Mouse (Mus musculus) stomach, postnatal 0 days (tissue): ENCODE measurements at regions not wholly inside any gene's neighbourhood (a gene's known extent, or its start where the extent isn't known, plus 50 kb on each side); places are given as distances from the start of the nearest gene placed in this dataset.

Experiments
- ATAC-seq: fragments of 200-750 bp; cut with Nextera tagmentation; 2 replicates; pipeline ENCODE4 v1.8.0; 2017; ENCODE audit not compliant: low FRiP score, low TSS enrichment
- DNase-seq: peaks from one replicate; pipeline ENCODE4 v3.0.0-alpha.2; 2016; ENCODE audit warnings: low spot score
- H3K27ac ChIP-seq: fragments of 300-500 bp; sonication (generic); replicated peaks from 2 replicates; pipeline ENCODE4 v1.5.1; 2014; ENCODE audit warnings: mild to moderate bottlenecking, control low read depth
- H3K27me3 ChIP-seq: fragments of 300-500 bp; sonication (generic); 2 replicates; pipeline ENCODE4 v1.6.1; 2014; ENCODE audit warnings: low read length; ENCODE audit not compliant: control insufficient read depth, insufficient read depth
- H3K36me3 ChIP-seq: fragments of 300-500 bp; sonication (generic); 2 replicates; pipeline ENCODE4 v1.6.1; 2014; ENCODE audit warnings: low read length, mixed read lengths; ENCODE audit not compliant: control insufficient read depth, insufficient read depth
- H3K4me1 ChIP-seq: fragments of 300-500 bp; sonication (generic); replicated peaks from 2 replicates; pipeline ENCODE4 v1.6.1; 2014; ENCODE audit warnings: antibody characterized with exemption; ENCODE audit not compliant: control insufficient read depth, insufficient read depth
- H3K4me2 ChIP-seq: fragments of 300-500 bp; sonication (generic); replicated peaks from 2 replicates; pipeline ENCODE4 v1.6.1; 2014; ENCODE audit warnings: low read depth, mild to moderate bottlenecking, control low read depth, moderate library complexity
- H3K4me3 ChIP-seq: fragments of 300-500 bp; sonication (generic); 2 replicates; pipeline ENCODE4 v1.5.1; 2014; ENCODE audit warnings: low read depth, low read length, control low read depth
- H3K9ac ChIP-seq: fragments of 300-500 bp; sonication (generic); 2 replicates; pipeline ENCODE4 v1.6.1; 2014; ENCODE audit warnings: mild to moderate bottlenecking, low read length, control low read depth, mixed read lengths
- H3K9me3 ChIP-seq: fragments of 300-500 bp; sonication (generic); 2 replicates; pipeline ENCODE4 v1.6.1; 2016; ENCODE audit warnings: low read length; ENCODE audit not compliant: control insufficient read depth
- CTCF ChIP-seq: IDR thresholded peaks from 2 replicates; pipeline ENCODE4 v1.5.1; 2016; ENCODE audit warnings: antibody characterized with exemption, low read depth, mild to moderate bottlenecking, moderate library complexity
- EP300 ChIP-seq: optimal IDR thresholded peaks from 2 replicates; pipeline ENCODE3; 2016; ENCODE audit warnings: antibody characterized with exemption
- WGBS: fragments of 180-500 bp; shearing (Covaris S2); extraction: QIAGEN DNeasy Blood & Tissue Kit; methylation state at CpG from one replicate; pipeline ENCODE4 v1.1.7; 2014; 5-methylcytosine and 5-hydroxymethylcytosine counted together

DNA sequence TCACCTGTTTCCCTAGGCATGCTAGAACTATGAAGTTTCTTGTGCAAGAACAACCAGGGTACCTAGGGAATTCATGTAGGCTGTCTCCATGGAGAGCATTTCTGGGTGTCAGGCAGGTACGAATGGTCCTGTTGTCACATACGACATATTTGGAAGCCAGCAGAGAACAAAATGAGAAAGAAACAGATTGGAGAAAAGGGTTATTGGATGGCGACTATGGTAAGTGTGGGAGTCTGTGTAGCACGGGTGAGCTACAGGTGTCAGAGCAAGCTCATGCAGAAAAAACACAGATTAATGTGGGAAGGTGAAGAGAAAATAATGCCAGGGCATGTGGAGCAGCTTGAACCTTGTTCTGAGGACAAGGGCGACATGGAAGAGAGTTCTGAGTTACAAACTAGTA is 171.8 kb upstream of the Gcfc2 start:
- Histone ChIP-seq H3K27ac (no peak overlapping the region), H3K4me1 (no peaks in the 10 kb centered on the region), H3K4me3 (no peak overlapping the region), H3K36me3 (no peaks in the 10 kb centered on the region), H3K4me2 (no peak overlapping the region), H3K27me3 (no peaks in the 10 kb centered on the region), H3K9ac (no peak overlapping the region), H3K9me3 (no peaks in the 10 kb centered on the region)
- 80% methylated on average over 5 of the region's 5 CpGs for WGBS
- ATAC-seq (no peak), DNase-seq (no peak)
- TF ChIP-seq EP300 (no peak), CTCF (no peak)

DNA sequence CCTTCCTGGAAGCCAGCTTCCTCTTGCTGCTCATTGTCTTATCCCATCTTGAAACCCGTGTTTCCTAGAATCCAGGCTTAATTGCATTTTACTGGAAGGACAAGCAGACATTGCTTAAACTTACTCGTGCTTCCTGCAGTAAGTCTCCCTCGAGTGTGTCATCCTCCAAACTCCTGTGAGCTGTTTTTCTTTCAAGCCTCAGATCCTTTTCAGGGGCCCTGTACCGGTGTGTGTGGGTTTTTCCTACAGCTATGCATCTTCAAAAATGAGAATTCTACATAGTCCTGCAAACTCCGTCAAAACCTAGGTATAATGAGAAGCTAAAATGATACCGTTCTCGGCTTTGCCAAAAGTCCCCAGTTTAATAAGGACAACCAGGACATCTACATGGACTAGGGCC is 167.2 kb upstream of the Gcfc2 start:
- H3K36me3 ChIP-seq: no peaks in the 10 kb centered on the region
- ATAC-seq (no peak), DNase-seq (no peak)
- H3K4me1 ChIP-seq: no peaks in the 10 kb centered on the region
- WGBS: 68% methylated on average over 7 of the region's 7 CpGs
- H3K27me3 ChIP-seq: no peaks in the 10 kb centered on the region
- no peaks in the 10 kb centered on the region for H3K9me3 ChIP-seq
- H3K9ac ChIP-seq: no peak overlapping the region
- no peak overlapping the region for H3K27ac ChIP-seq
- TF ChIP-seq EP300: no peak
- no peak for TF ChIP-seq CTCF
- H3K4me2 ChIP-seq: no peak overlapping the region
- no peak overlapping the region for H3K4me3 ChIP-seq

DNA sequence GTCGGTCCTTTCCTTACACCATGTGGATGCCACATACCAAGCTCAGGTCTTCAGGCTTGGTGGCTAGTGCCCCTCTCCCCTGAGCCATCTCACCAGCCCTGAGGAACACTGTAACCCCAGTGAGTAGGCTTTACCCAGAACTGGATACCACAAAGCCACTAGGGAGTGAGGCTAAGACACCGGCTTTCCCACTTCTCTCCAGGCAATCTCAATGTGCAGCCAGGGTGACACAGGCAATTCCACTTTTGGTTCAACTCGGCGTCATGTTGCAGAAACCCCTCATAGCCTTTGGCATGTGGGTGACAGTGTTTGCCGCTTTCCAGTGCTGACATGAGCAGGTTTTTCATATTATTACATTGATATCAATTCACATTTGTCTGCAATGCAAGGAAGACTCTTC is 164.6 kb upstream of the Gcfc2 start:
- no peaks in the 10 kb centered on the region for H3K27me3 ChIP-seq
- H3K4me2 ChIP-seq: no peak overlapping the region
- TF ChIP-seq CTCF (no peak), EP300 (no peak)
- H3K9me3 ChIP-seq: no peaks in the 10 kb centered on the region
- DNase-seq (no peak), ATAC-seq (no peak)
- no peak overlapping the region for H3K9ac ChIP-seq
- H3K4me3 ChIP-seq: no peak overlapping the region
- 86% methylated on average over 5 of the region's 5 CpGs for WGBS
- H3K36me3 ChIP-seq: no peaks in the 10 kb centered on the region
- H3K27ac ChIP-seq: no peak overlapping the region
- H3K4me1 ChIP-seq: no peaks in the 10 kb centered on the region

DNA sequence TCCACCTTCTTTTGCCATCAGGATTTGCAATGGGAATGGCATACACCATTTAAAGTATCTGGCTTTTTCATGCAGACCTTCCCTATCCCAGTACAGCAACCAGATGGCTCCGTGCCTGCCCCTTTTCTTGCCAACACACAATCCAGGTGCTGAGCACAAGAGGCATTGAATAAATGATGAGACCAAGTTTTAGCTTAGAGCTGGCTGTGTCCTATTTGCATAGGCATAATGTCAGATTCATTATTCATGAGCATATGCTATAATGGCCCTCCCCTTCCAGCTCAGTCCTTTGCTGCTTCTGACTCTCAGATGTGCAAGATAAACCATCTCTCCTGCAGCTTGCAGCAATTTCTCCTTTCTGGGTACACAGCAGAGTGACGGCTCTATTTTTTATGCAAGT is 163.3 kb upstream of the Gcfc2 start:
- no peak overlapping the region for H3K4me3 ChIP-seq
- ATAC-seq (no peak), DNase-seq (no peak)
- no peak overlapping the region for H3K9ac ChIP-seq
- H3K4me2 ChIP-seq: no peak overlapping the region
- H3K36me3 ChIP-seq: no peaks in the 10 kb centered on the region
- no peak for TF ChIP-seq EP300
- TF ChIP-seq CTCF: no peak
- 79% methylated on average over 2 of the region's 2 CpGs for WGBS
- H3K27ac ChIP-seq: no peak overlapping the region
- no peaks in the 10 kb centered on the region for H3K4me1 ChIP-seq
- no peaks in the 10 kb centered on the region for H3K9me3 ChIP-seq
- no peaks in the 10 kb centered on the region for H3K27me3 ChIP-seq

DNA sequence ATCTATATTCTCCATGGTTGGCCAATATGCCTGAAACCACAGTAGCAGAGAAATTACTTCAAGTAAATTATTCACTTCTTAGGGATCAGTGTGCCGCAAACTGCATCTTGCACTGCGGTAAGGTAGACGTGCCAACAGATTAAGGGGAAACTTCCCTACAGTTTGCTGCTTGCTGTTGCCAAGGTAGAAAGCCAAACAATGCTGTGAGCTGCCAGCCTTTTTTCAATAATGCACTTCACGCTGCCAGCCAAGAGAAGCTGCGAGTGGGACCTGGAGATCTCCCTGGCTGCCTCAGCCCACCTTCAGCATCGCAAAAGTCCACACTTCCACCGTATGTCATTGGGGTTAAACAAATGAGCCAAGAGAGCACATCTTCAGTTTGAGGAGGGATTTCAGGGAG is 157.6 kb upstream of the Gcfc2 start:
- WGBS: 83% methylated on average over 7 of the region's 7 CpGs
- no peak overlapping the region for H3K9ac ChIP-seq
- DNase-seq: no peak

DNA sequence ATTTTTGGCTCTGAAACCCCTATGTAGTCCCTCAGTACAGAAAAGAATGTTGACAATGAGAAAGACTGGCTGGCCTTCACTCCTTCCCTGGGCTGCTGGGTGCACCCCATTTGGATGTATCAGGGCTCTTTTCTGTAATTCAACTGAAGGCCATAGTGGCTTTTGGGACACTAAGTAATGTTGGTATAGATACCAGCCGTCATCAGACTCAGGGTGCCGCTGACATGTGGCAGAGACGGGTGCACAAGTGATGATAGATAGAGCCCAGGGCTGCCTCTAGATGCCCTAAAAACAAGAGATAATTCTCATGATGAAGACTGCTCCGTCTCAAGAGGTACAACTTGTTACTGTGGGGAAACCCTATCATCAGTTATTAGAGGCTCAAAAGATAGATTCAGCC is 156.7 kb upstream of the Gcfc2 start:
- Histone ChIP-seq H3K27ac (no peak overlapping the region), H3K27me3 (no peaks in the 10 kb centered on the region), H3K9ac (no peak overlapping the region), H3K4me1 (no peaks in the 10 kb centered on the region), H3K4me3 (no peak overlapping the region), H3K9me3 (no peaks in the 10 kb centered on the region), H3K36me3 (no peaks in the 10 kb centered on the region), H3K4me2 (no peak overlapping the region)
- no peak for ATAC-seq
- 93% methylated on average over 4 of the region's 4 CpGs for WGBS
- TF ChIP-seq CTCF: no peak
- no peak for TF ChIP-seq EP300
- no peak for DNase-seq

More for the DNA sequence above, 157.6 kb upstream of the Gcfc2 start:
- H3K4me1 ChIP-seq: no peaks in the 10 kb centered on the region
- no peaks in the 10 kb centered on the region for H3K36me3 ChIP-seq
- H3K9me3 ChIP-seq: no peaks in the 10 kb centered on the region
- no peak overlapping the region for H3K4me2 ChIP-seq
- no peaks in the 10 kb centered on the region for H3K27me3 ChIP-seq
- no peak for TF ChIP-seq CTCF
- no peak for TF ChIP-seq EP300
- ATAC-seq: no peak
- H3K4me3 ChIP-seq: no peak overlapping the region
- no peak overlapping the region for H3K27ac ChIP-seq
